Mouse (Mus musculus): ENCODE measurements around the gene Pecam1. TPM values are rescaled to one million over a fixed set of nuclear protein-coding genes. Genes with fewer than 3 reads are reported as not detected.
A peak's percentile ranks its signal among the peaks of the same experiment; 100 is the strongest.

The Pecam1 gene
- 23.6 and 27.0 TPM in 2 replicates for polyA plus RNA-seq (2016; fragmentation: Nextera tagmentation; extraction: Ambion mirVana)

- ATAC-seq (ENCODE audit: insufficient number of reproducible peaks, insufficient read depth, low FRiP score, low TSS enrichment, low read depth), result no peak
- no peak within 1 kb of the TSS for H3K4me3 ChIP-seq (replicated peaks)
- H3K9me3 ChIP-seq, result peaks cover 11% of the 10 kb centered on the region; the same call in 1 of the 2 replicates
- no peaks in the 10 kb centered on the region for H3K4me1 ChIP-seq (replicated peaks)
- H3K36me3 ChIP-seq, result no peaks in the 10 kb centered on the region
- H3K27ac ChIP-seq, result no peak within 1 kb of the TSS
- no peaks in the 10 kb centered on the region for H3K27me3 ChIP-seq
- no peak within 1 kb of the TSS for H3K4me2 ChIP-seq
- 89% methylated on average over 13 of the region's 13 CpGs for WGBS
- no peak within 1 kb of the TSS for H3K9ac ChIP-seq (replicated peaks)
Observed at GRCm38 (mm10) chr11:106750121-106750751, at the start of gene Pecam1. Gene Pecam1, minus strand, starts transcription at chr11:106750628.

- Histone ChIP-seq H3K36me3 (peaks cover 82% of the 10 kb centered on the region), H3K27me3 (no peaks in the 10 kb centered on the region), H3K4me1 (replicated peaks) (no peaks in the 10 kb centered on the region; the same call in 1 of the 2 replicates), H3K27ac (peak overlapping the region; percentile 36; the same call in 1 of the 2 replicates), H3K9me3 (0 out of 2 replicates have a peak, but pooled peaks cover 6% of the 10 kb centered on the region), H3K9ac (replicated peaks) (no peak overlapping the region), H3K4me3 (replicated peaks) (no peak overlapping the region), H3K4me2 (no peak overlapping the region)
- no peak for ATAC-seq (ENCODE audit: insufficient number of reproducible peaks, insufficient read depth, low FRiP score, low TSS enrichment, low read depth)
- 32% methylated on average over 9 of the region's 9 CpGs for whole genome bisulfite sequencing
Observed at GRCm38 (mm10) chr11:106795679-106796078, 45.3 kb upstream of the Pecam1 start.

GRCm38 (mm10) chr11:106793846-106794245, 43.4 kb upstream of the Pecam1 start:
- Histone ChIP-seq H3K27me3 (no peaks in the 10 kb centered on the region), H3K27ac (no peak overlapping the region), H3K9ac (replicated peaks) (no peak overlapping the region), H3K4me2 (no peak overlapping the region), H3K36me3 (peaks cover 64% of the 10 kb centered on the region), H3K9me3 (0 out of 2 replicates have a peak, but pooled peaks cover 6% of the 10 kb centered on the region), H3K4me1 (replicated peaks) (no peaks in the 10 kb centered on the region; the same call in 1 of the 2 replicates), H3K4me3 (replicated peaks) (no peak overlapping the region)
- WGBS, result 72% methylated on average over 4 of the region's 4 CpGs
- no peak for ATAC-seq (ENCODE audit: insufficient number of reproducible peaks, insufficient read depth, low FRiP score, low TSS enrichment, low read depth)

- H3K9me3 ChIP-seq, result no peaks in the 10 kb centered on the region
- H3K4me1 ChIP-seq (replicated peaks), result peaks cover 14% of the 10 kb centered on the region
- H3K4me3 ChIP-seq (replicated peaks), result peak overlapping the region; percentile 91
- H3K27me3 ChIP-seq, result no peaks in the 10 kb centered on the region
- peak overlapping the region; percentile 73 for H3K4me2 ChIP-seq
- peak overlapping the region; percentile 99 for H3K27ac ChIP-seq
- peak overlapping the region; percentile 100 for H3K9ac ChIP-seq (replicated peaks)
- no peak for ATAC-seq (ENCODE audit: insufficient number of reproducible peaks, insufficient read depth, low FRiP score, low TSS enrichment, low read depth)
- H3K36me3 ChIP-seq, result peaks cover 46% of the 10 kb centered on the region
- 0% methylated on average over 6 of the region's 6 CpGs for WGBS
Observed at GRCm38 (mm10) chr11:106789649-106790048, 39.2 kb upstream of the Pecam1 start.

- no peaks in the 10 kb centered on the region for H3K9me3 ChIP-seq
- H3K4me1 ChIP-seq (replicated peaks), result peaks cover 14% of the 10 kb centered on the region
- under 1% methylated on average over 58 of the region's 58 CpGs for WGBS
- peak within 1 kb of the TSS; percentile 91 for H3K4me3 ChIP-seq (replicated peaks)
- H3K27me3 ChIP-seq, result no peaks in the 10 kb centered on the region
- peak; percentile 87 for ATAC-seq (ENCODE audit: insufficient number of reproducible peaks, insufficient read depth, low FRiP score, low TSS enrichment, low read depth)
- peak within 1 kb of the TSS; percentile 99 for H3K27ac ChIP-seq
- peaks cover 47% of the 10 kb centered on the region for H3K36me3 ChIP-seq
- peak within 1 kb of the TSS; percentile 100 for H3K9ac ChIP-seq (replicated peaks)
- H3K4me2 ChIP-seq, result peak within 1 kb of the TSS; percentile 73
Observed at GRCm38 (mm10) chr11:106788775-106789459, 38.5 kb upstream of the Pecam1 start, which contains the start of the genes Ddx5 and Cep95. Gene Ddx5, minus strand, starts transcription at chr11:106789185. Gene Cep95, plus strand, starts transcription at chr11:106789252.

GRCm38 (mm10) chr11:106788026-106788774, 37.8 kb upstream of the Pecam1 start:
- peak overlapping the region; percentile 100 for H3K9ac ChIP-seq (replicated peaks)
- ATAC-seq (ENCODE audit: insufficient number of reproducible peaks, insufficient read depth, low FRiP score, low TSS enrichment, low read depth), result peak; percentile 62
- WGBS, result under 1% methylated on average over 74 of the region's 79 CpGs
- peak overlapping the region; percentile 73 for H3K4me2 ChIP-seq
- peak overlapping the region; percentile 99 for H3K27ac ChIP-seq
- H3K4me1 ChIP-seq (replicated peaks), result peaks cover 14% of the 10 kb centered on the region
- peak overlapping the region; percentile 91 for H3K4me3 ChIP-seq (replicated peaks)
- H3K36me3 ChIP-seq, result peaks cover 47% of the 10 kb centered on the region
- H3K27me3 ChIP-seq, result no peaks in the 10 kb centered on the region
- H3K9me3 ChIP-seq, result no peaks in the 10 kb centered on the region

GRCm38 (mm10) chr11:106787131-106788025, 37.0 kb upstream of the Pecam1 start:
- Histone ChIP-seq H3K9ac (replicated peaks) (peak overlapping the region; percentile 100), H3K4me3 (replicated peaks) (peak overlapping the region; percentile 91), H3K27ac (peak overlapping the region; percentile 99), H3K4me1 (replicated peaks) (peaks cover 14% of the 10 kb centered on the region), H3K9me3 (no peaks in the 10 kb centered on the region), H3K36me3 (peaks cover 47% of the 10 kb centered on the region), H3K27me3 (no peaks in the 10 kb centered on the region), H3K4me2 (peak overlapping the region; percentile 85)
- WGBS, result under 1% methylated on average over 65 of the region's 65 CpGs
- ATAC-seq (ENCODE audit: insufficient number of reproducible peaks, insufficient read depth, low FRiP score, low TSS enrichment, low read depth), result 0 out of 2 replicates have a peak, but pooled peaks have one; percentile 8

- H3K9ac ChIP-seq (replicated peaks), result no peak overlapping the region
- no peak overlapping the region for H3K27ac ChIP-seq
- no peak for ATAC-seq (ENCODE audit: insufficient number of reproducible peaks, insufficient read depth, low FRiP score, low TSS enrichment, low read depth)
- H3K9me3 ChIP-seq, result no peaks in the 10 kb centered on the region
- WGBS, result 96% methylated on average over 1 of the region's 1 CpGs
- H3K27me3 ChIP-seq, result no peaks in the 10 kb centered on the region
- peaks cover 61% of the 10 kb centered on the region for H3K36me3 ChIP-seq
- no peak overlapping the region for H3K4me3 ChIP-seq (replicated peaks)
- H3K4me2 ChIP-seq, result peak overlapping the region; percentile 85; the same call in 1 of the 2 replicates
- H3K4me1 ChIP-seq (replicated peaks), result peaks cover 15% of the 10 kb centered on the region
Observed at GRCm38 (mm10) chr11:106785043-106785442, 34.6 kb upstream of the Pecam1 start.

- no peak overlapping the region for H3K27ac ChIP-seq
- WGBS, result 91% methylated on average over 2 of the region's 2 CpGs
- no peak overlapping the region for H3K4me2 ChIP-seq
- peaks cover 64% of the 10 kb centered on the region for H3K36me3 ChIP-seq
- no peaks in the 10 kb centered on the region for H3K9me3 ChIP-seq
- H3K4me1 ChIP-seq (replicated peaks), result peaks cover 20% of the 10 kb centered on the region
- no peak overlapping the region for H3K4me3 ChIP-seq (replicated peaks)
- no peaks in the 10 kb centered on the region for H3K27me3 ChIP-seq
- ATAC-seq (ENCODE audit: insufficient number of reproducible peaks, insufficient read depth, low FRiP score, low TSS enrichment, low read depth), result no peak
- no peak overlapping the region for H3K9ac ChIP-seq (replicated peaks)
Observed at GRCm38 (mm10) chr11:106784476-106784875, 34.0 kb upstream of the Pecam1 start.
